Mouse (Mus musculus) heart, adult 9 months (tissue): Measurements from ENCODE around the gene Krtap10-4.
"Not testable (repeated sequence)": the region's sequence is repeated elsewhere in the genome, so short reads cannot be mapped to it uniquely, and the experiment has no call there.

Source experiments
- DNase-seq, 2 experiments: peaks; one replicate each; pipeline ENCODE4 v3.0.0; 2022; ENCODE audit warnings: low spot score in 2 of 2

Krtap10-4 gene

DNA sequence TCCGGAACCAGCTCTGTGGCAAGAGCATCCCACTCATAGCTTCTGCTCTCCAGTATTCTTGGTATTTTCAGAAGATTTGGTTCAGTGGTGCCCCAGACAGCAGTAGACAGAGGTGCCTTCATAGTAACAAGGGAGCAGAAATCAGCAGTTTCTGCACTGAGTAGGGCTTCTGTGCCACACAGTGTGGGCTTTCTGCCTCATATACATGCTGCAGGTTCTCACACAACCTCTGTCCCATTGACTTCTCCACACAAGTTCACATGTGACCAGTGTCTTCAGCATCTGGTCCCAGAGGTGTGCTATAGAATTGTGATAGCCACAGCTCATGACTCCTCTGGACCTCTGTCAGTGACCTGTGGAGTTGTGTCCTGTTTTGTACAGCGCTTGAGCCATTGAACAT is 38.3 kb downstream of the Krtap10-4 start:
- no peak for DNase-seq

DNA sequence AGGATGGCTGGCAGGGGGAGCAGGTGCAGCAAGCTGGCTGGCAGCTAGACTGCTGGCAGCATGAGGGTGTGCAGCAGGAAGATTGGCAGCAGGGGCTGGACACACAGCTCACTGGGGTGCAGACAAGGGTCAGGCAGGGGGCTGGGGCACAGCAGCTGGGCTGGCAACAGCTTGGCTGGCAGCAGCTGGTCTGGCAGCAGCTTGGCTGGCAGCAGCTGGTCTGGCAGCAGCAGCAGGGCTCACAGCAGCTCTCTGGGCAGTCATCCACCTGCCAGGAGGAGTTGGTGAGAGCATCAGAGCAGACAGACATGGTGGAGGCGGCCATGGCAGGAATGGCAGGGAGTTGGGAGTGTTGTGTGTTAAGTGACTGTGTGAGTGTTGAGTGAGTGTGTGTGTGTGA is 39.0 kb downstream of the Krtap10-4 start, which contains the start of gene Gm7137:
Gene Gm7137 (minus strand): TSS at position 325 of the 400 bp plus-strand sequence.
- DNase-seq, result peak; percentile 16 to 36

DNA sequence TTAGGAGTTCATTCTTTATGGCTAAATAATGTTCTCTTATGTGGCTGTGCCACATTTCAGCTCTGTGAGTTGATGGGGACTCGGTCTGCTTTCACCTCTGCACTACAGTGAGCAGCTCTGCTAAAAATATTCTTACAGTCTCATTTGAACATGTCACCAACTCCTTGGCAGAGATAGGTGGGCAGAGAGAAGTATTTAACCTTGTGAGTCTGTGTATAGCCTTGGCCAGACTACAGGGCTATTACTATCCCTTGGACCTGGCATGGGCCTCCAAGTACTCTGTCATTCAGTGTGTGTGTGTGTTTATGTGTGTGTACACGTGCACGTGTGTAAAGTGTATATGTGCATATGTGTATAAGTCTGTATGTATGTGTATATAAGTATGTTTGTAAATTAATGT is 43.5 kb downstream of the Krtap10-4 start:
- not testable (repeated sequence) for DNase-seq

DNA sequence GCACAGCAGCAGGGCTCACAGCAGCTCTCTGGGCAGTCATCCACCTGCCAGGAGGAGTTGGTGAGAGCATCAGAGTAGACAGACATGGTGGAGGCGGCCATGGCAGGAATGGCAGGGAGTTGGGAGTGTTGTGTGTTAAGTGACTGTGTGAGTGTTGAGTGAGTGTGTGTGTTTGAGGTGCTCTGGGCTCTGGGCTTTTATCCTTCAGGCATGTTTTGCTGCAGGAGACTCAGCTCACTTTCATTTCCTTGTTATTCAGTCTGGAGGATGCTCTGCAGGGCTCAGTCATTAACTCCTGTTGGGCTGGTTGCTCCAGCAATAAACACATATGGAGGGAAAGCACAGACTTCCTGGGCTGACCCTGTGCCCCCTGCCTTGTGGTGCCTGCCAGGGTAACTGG is 44.5 kb downstream of the Krtap10-4 start, which contains the start of gene Gm3250:
Gene Gm3250 (minus strand): TSS at position 101 of the 400 bp plus-strand sequence.
- DNase-seq, result not testable (repeated sequence)

DNA sequence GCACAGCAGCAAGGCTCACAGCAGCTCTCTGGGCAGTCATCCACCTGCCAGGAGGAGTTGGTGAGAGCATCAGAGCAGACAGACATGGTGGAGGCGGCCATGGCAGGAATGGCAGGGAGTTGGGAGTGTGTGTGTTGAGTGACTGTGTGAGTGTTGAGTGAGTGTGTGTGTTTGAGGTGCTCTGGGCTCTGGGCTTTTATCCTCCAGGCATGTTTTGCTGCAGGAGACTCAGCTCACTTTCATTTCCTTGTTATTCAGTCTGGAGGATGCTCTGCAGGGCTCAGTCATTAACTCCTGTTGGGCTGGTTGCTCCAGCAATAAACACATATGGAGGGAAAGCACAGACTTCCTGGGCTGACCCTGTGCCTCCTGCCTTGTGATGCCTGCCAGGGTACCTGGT is 50.1 kb downstream of the Krtap10-4 start, which contains the start of gene Gm7138:
Gene Gm7138 (minus strand): TSS at position 101 of the 400 bp plus-strand sequence.
- not testable (repeated sequence) for DNase-seq
